Mouse (Mus musculus) brain, embryonic 14.5 days (tissue): ENCODE data around the gene Trim14.

Experiments
- CTCF ChIP-seq: fragments of 200-500 bp; IDR thresholded peaks from 2 replicates; pipeline ENCODE4 v1.5.1; 2012; ENCODE audit warnings: inconsistent platforms, mild to moderate bottlenecking, moderate library complexity, borderline replicate concordance; ENCODE audit not compliant: insufficient read depth, insufficient read length; ENCODE audit errors: extremely low read depth
- POLR2A ChIP-seq: fragments of 200-500 bp; IDR thresholded peaks from 2 replicates; pipeline ENCODE4 v1.6.1; 2012; ENCODE audit warnings: mild to moderate bottlenecking, inconsistent platforms, borderline replicate concordance; ENCODE audit not compliant: poor library complexity, insufficient read depth, insufficient read length, severe bottlenecking; ENCODE audit errors: extremely low read depth

DNA sequence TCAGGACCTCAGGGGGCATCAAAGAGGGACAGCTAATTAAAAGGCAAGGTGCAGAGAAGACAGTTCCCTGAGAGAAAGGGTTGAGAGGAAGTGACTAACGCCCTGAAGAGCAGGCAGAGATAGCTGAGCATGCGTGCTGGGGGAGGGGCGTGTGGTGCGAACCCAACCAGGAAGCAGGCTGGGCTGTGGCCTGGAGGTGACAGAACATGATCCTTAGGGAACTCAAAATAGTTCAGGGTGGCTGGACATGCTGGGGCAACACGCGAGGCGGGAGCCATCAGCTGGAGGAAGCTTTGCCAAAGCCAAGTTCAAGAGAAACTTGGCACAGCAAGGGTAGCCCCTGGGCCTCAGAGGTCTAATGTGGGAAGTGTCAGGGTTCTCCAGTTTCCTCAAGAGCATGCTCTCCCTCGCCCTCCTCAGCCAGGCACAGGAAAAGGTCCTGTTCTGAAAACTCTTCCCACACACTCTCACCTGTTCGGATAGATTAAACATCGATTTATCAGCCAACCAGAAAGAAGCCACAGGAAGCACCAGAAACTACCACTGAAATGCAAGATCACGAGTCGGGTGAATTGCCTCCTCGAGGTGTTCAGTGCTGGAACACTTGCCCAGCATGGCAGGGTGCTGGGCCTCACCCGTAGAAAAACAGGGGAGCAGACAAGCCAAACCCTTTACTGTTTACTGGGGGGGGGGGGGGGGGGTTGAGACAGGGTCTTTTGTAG, 50.1 kb downstream of the Trim14 start:
- TF ChIP-seq POLR2A (no peak), CTCF (no peak)
